Mouse (Mus musculus): ENCODE results near the gene Ddx31.

The Ddx31 gene

GRCm38 (mm10) chr2:28863857-28864256 lies 23.7 kb downstream of the Ddx31 start:
- no peak for DNase-seq (ENCODE audit: low read depth, low spot score)

DNA sequence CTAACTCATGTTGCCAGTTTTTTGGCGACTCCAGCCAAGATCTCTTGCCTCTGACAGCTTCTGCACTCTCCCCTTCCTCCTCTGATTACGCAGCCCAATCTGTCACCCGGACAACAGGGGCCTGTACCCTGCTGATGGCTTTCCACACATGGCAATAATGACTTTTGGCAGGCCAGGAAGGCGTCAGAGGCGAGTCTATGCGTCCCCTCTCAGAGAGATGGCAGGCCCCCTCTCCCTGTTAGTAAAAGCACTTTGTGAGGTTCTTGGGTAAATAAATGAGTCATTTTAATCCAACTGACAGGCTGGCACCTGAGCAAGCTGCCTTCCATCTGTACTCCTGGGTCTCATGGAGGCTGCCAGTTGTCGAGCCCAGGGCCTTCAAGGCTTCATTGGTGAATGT lies 27.3 kb downstream of the Ddx31 start:
- DNase-seq (ENCODE audit: low read depth, low spot score) = no peak

GRCm38 (mm10) chr2:28875554-28875953 lies 35.3 kb downstream of the Ddx31 start:
- DNase-seq (ENCODE audit: low read depth, low spot score) = no peak

DNA sequence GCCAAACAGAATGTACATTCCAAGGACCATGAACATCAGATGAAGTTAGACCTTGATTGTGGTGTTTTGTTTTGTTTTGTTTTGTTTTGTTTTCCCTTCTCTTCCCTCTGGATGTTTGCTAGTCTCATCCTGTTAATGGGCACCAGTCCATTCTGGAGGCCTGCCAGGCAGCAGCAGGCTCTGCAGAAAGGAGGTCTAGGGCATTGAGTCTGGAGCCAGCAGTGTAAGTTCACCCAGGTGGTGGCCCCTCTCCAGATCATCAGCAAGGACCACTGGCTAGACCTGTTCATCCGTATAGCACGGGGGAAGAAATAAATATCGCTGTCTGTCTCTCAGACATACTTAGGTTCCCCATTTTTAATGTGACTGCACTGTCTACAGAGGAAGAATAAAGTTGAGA lies 41.1 kb downstream of the Ddx31 start:
- no peak for DNase-seq (ENCODE audit: low read depth, low spot score)

GRCm38 (mm10) chr2:28882047-28882446 lies 41.8 kb downstream of the Ddx31 start:
- no peak for DNase-seq (ENCODE audit: low read depth, low spot score)

DNA sequence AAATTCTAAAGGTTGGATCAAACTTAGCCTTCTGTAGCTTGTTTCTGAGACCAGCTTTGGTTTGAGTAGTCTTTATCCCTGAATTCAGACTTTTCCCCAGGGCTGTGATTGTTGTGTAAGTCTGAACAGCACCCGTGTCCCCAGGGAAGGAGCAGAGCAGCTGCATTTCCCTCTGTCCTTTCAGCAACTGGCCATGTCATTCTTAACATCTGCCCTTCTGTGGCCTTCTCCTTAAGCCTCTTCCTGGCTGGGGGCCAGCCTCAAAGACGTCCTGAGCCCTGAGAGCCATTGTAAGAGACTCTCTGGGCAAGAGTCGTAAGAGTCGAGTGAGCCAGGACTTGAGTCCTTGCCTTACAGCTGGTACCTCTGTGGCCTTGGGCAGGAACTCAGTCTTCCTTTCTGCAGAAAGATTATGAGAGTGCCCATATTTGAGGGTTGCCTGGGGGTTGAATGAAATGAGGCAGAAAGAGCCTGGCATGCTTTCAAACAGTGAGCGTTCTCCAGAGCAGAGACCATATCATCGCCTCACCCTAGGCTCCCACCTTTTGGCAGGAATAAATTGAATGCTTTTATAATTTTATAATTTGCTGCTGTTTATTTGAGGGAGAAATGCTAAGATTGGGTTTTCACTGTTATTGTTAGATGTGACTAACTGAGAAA lies 42.8 kb downstream of the Ddx31 start:
- no peak for DNase-seq (ENCODE audit: low read depth, low spot score)

- DNase-seq (ENCODE audit: low read depth, low spot score) = no peak
Observed at GRCm38 (mm10) chr2:28884914-28885313, 44.7 kb downstream of the Ddx31 start.

DNA sequence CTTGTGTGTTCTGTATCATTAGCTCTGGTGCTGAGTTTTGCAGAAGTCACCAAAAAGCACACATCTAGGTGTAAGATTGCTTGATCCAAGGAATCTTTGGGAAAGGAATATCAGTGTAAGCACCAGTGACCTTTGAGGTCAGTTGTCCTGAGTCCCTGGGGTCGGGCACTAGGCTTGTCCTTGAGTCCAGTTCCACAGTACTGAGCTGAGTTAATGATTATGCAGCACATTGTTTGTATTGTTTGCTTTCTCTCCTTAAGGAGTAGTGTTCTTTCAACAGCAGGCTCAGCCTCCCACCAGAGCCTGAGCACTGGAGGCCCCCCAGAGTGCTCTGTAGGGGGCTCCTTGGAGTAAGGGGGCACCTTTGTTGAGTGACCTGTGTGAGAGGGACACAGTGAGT lies 52.6 kb downstream of the Ddx31 start:
- DNase-seq (ENCODE audit: low read depth, low spot score) = no peak

- no peak for DNase-seq (ENCODE audit: low read depth, low spot score)
Observed at GRCm38 (mm10) chr2:28893526-28893925, 53.3 kb downstream of the Ddx31 start.

- no peak for DNase-seq (ENCODE audit: low read depth, low spot score)
Observed at GRCm38 (mm10) chr2:28895876-28896275, 55.7 kb downstream of the Ddx31 start.

DNA sequence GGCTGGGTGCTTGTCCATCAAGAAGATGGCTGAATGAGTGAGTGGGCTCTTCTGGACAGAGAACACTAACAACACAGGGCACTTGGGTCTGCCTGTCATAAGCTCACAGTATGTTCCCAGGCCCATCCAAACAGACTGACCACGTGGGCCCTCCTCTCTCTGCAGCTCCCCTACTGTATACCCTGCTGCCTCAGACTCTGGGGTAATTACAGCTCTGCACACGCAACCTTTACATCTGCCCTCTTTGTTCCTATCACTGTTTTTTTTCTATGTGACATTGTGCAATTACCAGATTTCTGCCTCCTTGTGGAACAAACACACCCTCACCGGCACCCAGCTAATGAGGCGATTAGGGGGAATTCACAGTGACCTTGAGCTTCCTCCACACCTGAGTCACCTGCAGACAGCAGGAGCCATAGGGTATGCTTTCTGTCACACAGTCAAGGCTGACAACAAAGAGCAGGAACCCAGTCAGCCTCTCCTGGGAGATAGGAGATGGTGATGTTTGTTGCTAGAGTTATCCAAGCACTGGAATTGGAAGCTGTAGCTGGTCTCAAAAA lies 57.2 kb downstream of the Ddx31 start:
- DNase-seq (ENCODE audit: low read depth, low spot score) = no peak

DNA sequence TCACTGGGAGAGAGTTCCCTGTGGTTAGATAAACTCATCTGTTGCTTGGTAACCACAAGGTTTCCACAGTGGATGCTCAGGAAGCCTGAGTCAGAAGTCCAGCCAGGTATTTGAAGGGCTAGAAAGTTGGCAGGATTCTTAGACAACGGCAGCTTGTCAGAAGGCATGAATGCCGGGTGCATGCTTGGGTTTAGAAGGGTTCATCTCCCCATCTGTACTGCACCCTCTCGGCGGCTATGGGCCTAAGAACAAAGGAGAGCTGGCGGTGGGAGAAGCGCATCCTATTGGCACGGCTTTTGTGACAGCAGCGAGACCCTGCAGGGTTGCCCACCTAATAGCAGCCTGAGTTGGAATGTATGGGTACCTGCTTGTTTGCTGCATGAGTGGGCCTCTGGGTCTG lies 62.1 kb downstream of the Ddx31 start:
- DNase-seq (ENCODE audit: low read depth, low spot score) = no peak

- DNase-seq (ENCODE audit: low read depth, low spot score) = no peak
Observed at GRCm38 (mm10) chr2:28903871-28904270, 63.7 kb downstream of the Ddx31 start.

DNA sequence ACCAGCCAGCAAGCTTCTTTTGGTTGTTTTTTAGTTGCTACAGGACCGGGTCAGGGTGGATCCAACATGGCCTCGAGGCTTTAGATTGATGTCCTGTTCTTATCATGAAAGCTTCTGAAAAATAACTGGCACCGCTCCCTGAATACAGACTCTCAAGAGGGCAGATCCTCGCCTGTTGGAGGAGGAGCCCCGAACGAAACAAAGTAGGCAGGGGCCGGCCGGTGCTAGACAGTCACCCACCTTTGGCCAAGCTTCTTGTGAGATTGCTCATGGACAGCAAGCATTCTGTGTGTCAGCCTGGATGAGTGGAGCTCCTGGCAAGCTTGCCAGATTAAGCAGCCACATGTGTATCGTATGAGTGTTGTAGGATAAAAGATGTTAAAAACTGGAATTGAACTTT lies 64.6 kb downstream of the Ddx31 start:
- DNase-seq (ENCODE audit: low read depth, low spot score) = no peak

DNA sequence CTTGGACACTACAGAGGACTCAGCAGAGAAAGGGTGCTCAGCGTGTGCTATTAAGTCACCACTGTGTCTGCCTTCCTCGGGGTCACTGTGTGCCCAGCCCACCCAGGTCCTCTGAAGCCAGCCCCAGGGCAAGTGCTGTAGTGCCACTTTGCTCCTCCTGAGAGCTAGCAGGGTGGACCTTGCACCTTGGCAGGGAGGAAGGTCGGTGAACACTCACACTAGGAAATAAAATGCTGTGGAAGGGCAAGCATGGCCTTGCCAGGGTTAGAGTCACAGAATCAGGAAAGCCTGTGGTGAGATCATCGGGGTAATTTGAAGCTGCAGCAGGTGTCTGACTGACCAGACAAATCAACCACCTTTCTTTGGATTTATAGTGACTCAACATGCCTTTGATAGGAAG lies 65.4 kb downstream of the Ddx31 start:
- DNase-seq (ENCODE audit: low read depth, low spot score) = no peak

DNA sequence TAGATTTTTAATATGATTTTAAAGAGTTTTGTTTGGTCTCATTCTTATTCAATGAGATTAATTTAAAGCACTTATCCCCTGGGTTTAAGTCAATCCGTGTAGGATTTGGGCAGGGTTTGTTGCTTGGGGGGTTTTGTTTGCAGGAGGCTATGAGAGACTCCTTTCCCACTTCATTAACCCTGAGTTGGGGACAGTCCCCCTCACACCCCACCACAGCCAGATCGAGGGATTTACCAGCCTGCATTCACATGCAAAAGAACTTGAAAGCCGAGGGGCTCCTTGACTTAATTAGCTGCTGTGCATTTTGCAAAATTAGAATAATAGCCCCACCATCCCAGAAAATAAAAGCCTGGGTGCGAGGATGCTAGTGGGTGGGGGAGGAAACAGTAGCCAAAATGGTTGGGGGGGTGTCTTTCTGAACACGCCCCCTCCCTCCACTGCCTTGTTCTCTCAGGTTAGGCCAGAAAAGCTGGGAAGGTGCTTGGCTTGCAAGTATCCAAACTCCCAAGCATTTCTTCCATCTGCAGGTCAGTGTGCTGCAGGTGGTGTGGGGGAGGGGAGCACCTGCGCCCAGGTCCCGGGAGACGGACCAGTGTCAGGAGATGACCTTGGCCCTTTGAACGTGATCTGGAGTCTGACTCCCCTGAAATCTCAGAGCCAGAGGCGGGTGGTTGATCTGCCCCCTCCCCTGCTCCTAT lies 67.6 kb downstream of the Ddx31 start:
- peak; percentile 37 for DNase-seq (ENCODE audit: low read depth, low spot score)

- DNase-seq (ENCODE audit: low read depth, low spot score) = peak; percentile 40
Observed at GRCm38 (mm10) chr2:28908389-28909153, 68.4 kb downstream of the Ddx31 start.

DNA sequence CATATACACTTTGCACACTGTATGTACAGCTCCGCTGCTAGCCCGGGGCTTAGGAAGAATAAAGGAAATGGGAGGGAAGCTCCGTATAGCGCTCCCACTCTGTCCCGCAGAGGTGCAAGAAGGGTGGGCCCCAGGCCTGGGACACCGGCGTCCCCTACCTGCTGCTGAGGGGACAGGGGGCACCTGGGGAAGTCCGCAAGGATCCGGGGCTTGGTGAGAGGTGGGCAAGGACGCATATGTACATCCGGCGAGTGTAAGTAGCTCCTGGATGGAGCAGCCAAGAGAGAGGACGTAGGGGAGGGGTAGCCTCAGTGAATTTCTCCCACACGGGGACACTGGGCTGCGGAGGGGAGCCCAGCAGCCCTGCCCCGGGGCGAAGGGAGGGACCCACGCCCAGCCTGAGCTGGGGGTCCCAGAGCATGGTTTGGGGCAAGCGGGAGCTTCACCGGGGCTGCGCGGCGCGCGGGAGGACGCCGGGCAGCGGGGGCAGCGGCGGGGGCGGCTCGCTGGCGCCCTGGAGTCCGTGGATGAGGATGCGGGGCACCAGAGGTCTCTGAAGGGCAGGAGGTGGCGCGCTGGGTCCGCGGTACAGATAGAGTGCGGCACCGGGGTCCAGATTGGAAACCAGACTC lies 69.1 kb downstream of the Ddx31 start:
- DNase-seq (ENCODE audit: low read depth, low spot score) = peak; percentile 14

GRCm38 (mm10) chr2:28909818-28910710 lies 69.9 kb downstream of the Ddx31 start:
- peak; percentile 14 for DNase-seq (ENCODE audit: low read depth, low spot score)

GRCm38 (mm10) chr2:28910877-28911276 lies 70.7 kb downstream of the Ddx31 start:
- DNase-seq (ENCODE audit: low read depth, low spot score) = no peak

Data from ZHBTc4 (cell line).